ENCODE assay signal across 8 mouse cellular contexts in the genomic region with DNA sequence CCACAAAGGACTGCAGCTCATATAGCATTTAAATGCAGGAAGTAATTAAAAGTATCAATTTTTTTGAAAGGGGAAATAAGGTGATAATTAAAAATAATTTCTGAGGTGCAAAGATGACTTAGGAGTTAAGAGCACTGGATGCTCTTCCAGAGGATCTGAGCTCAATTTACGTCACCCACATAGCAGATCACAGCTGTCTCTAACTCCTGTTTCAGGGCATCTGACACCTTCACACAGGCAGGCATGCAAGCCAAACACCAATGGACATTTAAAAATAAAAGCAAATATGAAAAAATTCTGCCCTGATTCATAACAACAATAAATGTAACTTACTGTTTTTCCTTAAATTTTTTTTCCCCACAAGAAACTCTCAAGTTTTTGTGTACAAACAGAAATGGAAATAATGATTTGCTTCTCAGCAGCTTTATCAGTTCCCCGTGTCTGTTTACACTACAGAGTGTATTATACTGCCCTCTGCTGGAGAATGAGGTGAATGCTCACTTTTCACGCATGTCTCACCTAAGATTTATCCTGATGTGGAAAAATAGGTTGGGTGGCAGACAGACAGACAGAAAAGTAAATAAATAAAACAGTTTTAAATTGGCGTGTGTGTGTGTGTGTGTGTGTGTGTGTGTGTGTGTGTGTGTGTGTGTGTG. TPM values are rescaled to one million over a fixed set of nuclear protein-coding genes. Genes with fewer than 3 reads are reported as not detected.
DNase-seq lines count a peak whose midpoint lies in the region; ATAC-seq and TF ChIP-seq lines count a peak whose summit lies in the region.
"Had no signal": no experiment of that assay in that cellular context is flagged by ENCODE, and none has a peak within 500 bp of the region (broad histone marks: within the 10 kb centered on the region; RNA-seq: fewer than 3 reads in every experiment).

No protein-coding gene starts in this region.

- H3K27me3 ChIP-seq in limb, embryonic 14.5 days (ENCODE audit: control insufficient read depth, insufficient read depth, low read length), result no peaks in the 10 kb centered on the region
- H3K27me3 ChIP-seq in limb, embryonic 10.5 days (ENCODE audit: low read depth, poor library complexity, severe bottlenecking), result no peaks in the 10 kb centered on the region

- H3K9me3 ChIP-seq in limb, embryonic 14.5 days (ENCODE audit: control insufficient read depth, low read length), result no peaks in the 10 kb centered on the region
- no peaks in the 10 kb centered on the region for H3K9me3 ChIP-seq in limb, embryonic 10.5 days (replicated peaks)

- no peak for ATAC-seq in limb, embryonic 14.5 days (ENCODE audit: low FRiP score, low read depth)

- H3K27ac ChIP-seq in limb, embryonic 14.5 days (replicated peaks; ENCODE audit: low read depth, low read length), result no peak overlapping the region
- H3K27ac ChIP-seq in limb, embryonic 10.5 days, result no peak overlapping the region
- H3K27ac ChIP-seq: macrophage had no signal

- DNase-seq in limb, embryonic 14.5 days (ENCODE audit: low spot score), result peak; percentile 52
- DNase-seq in limb, embryonic 10.5 days (ENCODE audit: low spot score), result no peak
- DNase-seq in MN1 (ENCODE audit: low spot score), result peak; percentile 77
- peak; percentile 1 for DNase-seq in c-Kit-negative CD71-positive TER-119-positive erythroid progenitor cells, embryonic 14.5 days (ENCODE audit: low read depth, low spot score)
- DNase-seq in induced T-regulatory cell, adult 2 months (ENCODE audit: low read depth), result peak; percentile 20
- DNase-seq in retina, postnatal 7 days (ENCODE audit: low read depth, low spot score), result peak; percentile 34
- no peak for DNase-seq in spleen, postnatal 10 days (ENCODE audit: low spot score in 2 of 2)

- H3K4me1 ChIP-seq in limb, embryonic 14.5 days (ENCODE audit: control insufficient read depth, insufficient read depth, low read length), result no peaks in the 10 kb centered on the region
- H3K4me1 ChIP-seq in limb, embryonic 10.5 days, result no peaks in the 10 kb centered on the region

- no peaks in the 10 kb centered on the region for H3K36me3 ChIP-seq in limb, embryonic 14.5 days (ENCODE audit: control insufficient read depth, insufficient read depth, low read length)
- H3K36me3 ChIP-seq in limb, embryonic 10.5 days, result no peaks in the 10 kb centered on the region

- H3K4me2 ChIP-seq in limb, embryonic 14.5 days (replicated peaks; ENCODE audit: low read depth, low read length, severe bottlenecking), result no peak overlapping the region

- WGBS in limb, embryonic 14.5 days, result 6% methylated on average over 4 of the region's 4 CpGs
- 8% methylated on average over 4 of the region's 4 CpGs for WGBS in limb, embryonic 10.5 days

- no peak overlapping the region for H3K9ac ChIP-seq in limb, embryonic 14.5 days (ENCODE audit: low read depth, low read length, severe bottlenecking)

- H3K4me3 ChIP-seq in limb, embryonic 14.5 days (replicated peaks; ENCODE audit: low read length), result no peak overlapping the region
- H3K4me3 ChIP-seq in limb, embryonic 10.5 days, result no peak overlapping the region

- no peak for TF ChIP-seq POLR2A in limb, embryonic 14.5 days (IDR thresholded peaks at IDR 0.05; ENCODE audit: borderline replicate concordance, extremely low read depth, insufficient read depth, insufficient read length)

RNA-seq across cellular contexts. Expression of a gene that starts 29.8 kb away (rescaled TPM):
- 43.2 and 64.9 TPM in 2 replicates for polyA plus RNA-seq in limb, embryonic 14.5 days (2012; rRNA removed)
- 42.4 and 52.7 TPM in 2 replicates for polyA plus RNA-seq in limb, embryonic 14.5 days (2014; fragmentation: Nextera tagmentation; extraction: Ambion mirVana)
- 6.7 and 19.7 TPM in 2 replicates for polyA plus RNA-seq in limb, embryonic 10.5 days (2016; fragmentation: Nextera tagmentation; extraction: Ambion mirVana)
- polyA plus RNA-seq: macrophage had no signal

Comparison
In these comparisons a context has a peak if more than half of its experiments do, and no peak if none do; other contexts are left out.
1. DNase-seq: peak in limb, embryonic 14.5 days (single experiment), MN1 (single experiment), c-Kit-negative CD71-positive TER-119-positive erythroid progenitor cells, embryonic 14.5 days (single experiment), induced T-regulatory cell, adult 2 months (single experiment) and retina, postnatal 7 days (single experiment); none in limb, embryonic 10.5 days (single experiment) and spleen, postnatal 10 days (0 of 2).